Mouse (Mus musculus) G1E (cell line): ENCODE data around the gene Prn. TPM values are rescaled to one million over a fixed set of nuclear protein-coding genes. Genes with fewer than 3 reads are reported as not detected.

ENCODE experiments used
- ATAC-seq: 2 replicates; pipeline ENCODE4 v1.8.0; 2016; ENCODE audit warnings: mild to moderate bottlenecking; ENCODE audit not compliant: insufficient number of reproducible peaks, poor library complexity, low FRiP score, severe bottlenecking; ENCODE audit errors: extremely low read depth
- DNase-seq: peaks from one replicate; pipeline ENCODE4 v3.0.0; 2012; ENCODE audit warnings: low spot score
- H3K27me3 ChIP-seq: 2 replicates; pipeline ENCODE4 v1.6.1; 2012; ENCODE audit warnings: mild to moderate bottlenecking, low read length, inconsistent platforms; ENCODE audit not compliant: insufficient read depth
- H3K36me3 ChIP-seq: replicated peaks from 2 replicates; pipeline ENCODE3; 2012; ENCODE audit warnings: mild to moderate bottlenecking, inconsistent platforms
- H3K4me1 ChIP-seq: 2 replicates; pipeline ENCODE4 v1.6.1; 2012; ENCODE audit warnings: low read depth, low read length, inconsistent platforms, mixed read lengths; ENCODE audit not compliant: insufficient read depth
- H3K4me3 ChIP-seq: 2 replicates; pipeline ENCODE4 v1.5.1; 2012; ENCODE audit warnings: low read depth, mild to moderate bottlenecking, inconsistent platforms, low read length, moderate library complexity, mixed read lengths
- H3K9me3 ChIP-seq: replicated peaks from 2 replicates; pipeline ENCODE4 v1.6.1; 2012; ENCODE audit warnings: inconsistent platforms
- CTCF ChIP-seq: IDR thresholded peaks from 2 replicates; pipeline ENCODE4 v1.5.1; 2012; ENCODE audit warnings: low read depth, low read length, inconsistent platforms, mixed read lengths
- GATA1 ChIP-seq: IDR thresholded peaks from 2 replicates; pipeline ENCODE4 v1.6.1; 2012; ENCODE audit warnings: borderline replicate concordance, low read length, inconsistent platforms, mixed read lengths
- GATA2 ChIP-seq: IDR thresholded peaks from 2 replicates; pipeline ENCODE4 v1.6.1; 2012; ENCODE audit warnings: low read depth, low read length, inconsistent platforms, borderline replicate concordance
- POLR2AphosphoS5 ChIP-seq: IDR thresholded peaks from 2 replicates; pipeline ENCODE4 v1.6.1; 2012; ENCODE audit warnings: low read depth, low read length, inconsistent platforms; ENCODE audit not compliant: insufficient replicate concordance
- TAL1 ChIP-seq: conservative IDR thresholded peaks from 2 replicates; pipeline ENCODE4 v1.6.1; 2012; ENCODE audit warnings: low read depth, low read length, inconsistent platforms, mixed read lengths
- polyA plus RNA-seq: library from polyadenylated mRNA; stranded (reverse); fragments of >175 nt; gene quantifications from 2 replicates; pipeline ENCODE4 v1.2.3, GENCODE M21; 2012
- total RNA-seq, 2 experiments: library from RNA; stranded (forward) in 1 of 2; stranded (reverse) in 1 of 2; fragments of 200-1000 nt in 1 of 2; fragments of >200 nt in 1 of 2; fragmentation: Nextera tagmentation in 1 of 2; gene quantifications; 2 replicates each; pipeline ENCODE4 v1.2.3; 2014 to 2017

Gene Prn
- total and polyA plus RNA-seq, 3 experiments = not detected

DNA sequence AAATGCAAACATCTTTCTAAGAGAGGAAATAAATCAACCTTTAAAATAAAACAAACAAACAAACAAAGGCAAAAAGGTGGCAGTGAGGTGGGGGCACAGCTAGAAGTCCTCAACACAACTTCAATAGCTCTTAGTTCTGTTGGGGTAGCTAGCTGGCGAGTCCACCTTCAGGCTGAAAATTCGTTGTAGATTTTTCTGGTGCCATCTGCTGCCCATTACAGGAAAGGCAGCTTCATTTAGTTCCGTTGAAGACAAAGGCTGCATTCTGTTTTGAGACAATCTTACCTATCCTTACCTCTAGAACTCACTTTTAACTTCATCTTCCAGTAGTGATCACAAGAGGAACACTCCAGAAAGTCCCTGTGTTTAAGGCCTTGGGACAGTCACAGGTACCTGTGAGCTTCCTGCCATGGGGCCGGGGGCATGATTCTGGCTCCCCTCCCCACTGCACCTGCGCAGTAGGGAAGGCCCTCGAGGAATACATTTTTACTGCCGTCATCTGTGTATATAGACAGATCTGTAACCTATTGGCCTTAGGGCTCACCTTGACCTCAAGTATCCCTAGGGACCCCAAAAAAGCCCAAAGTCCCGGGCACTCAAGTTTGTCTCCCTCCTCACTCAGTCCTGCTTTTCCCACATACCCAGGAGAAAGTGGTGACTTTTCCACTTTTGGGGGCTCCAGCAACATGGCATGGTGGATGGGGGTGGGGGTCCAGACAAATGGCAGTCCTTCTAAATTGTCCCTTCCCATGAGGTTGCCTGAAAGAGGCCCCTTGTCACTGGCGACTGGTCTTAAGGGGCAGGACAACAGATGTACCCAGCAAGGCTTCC, 40.2 kb downstream of the Prn start:
- DNase-seq = peak; percentile 45
- ATAC-seq = peak; percentile 28
- TF ChIP-seq CTCF = peak; percentile 31; the same call in 1 of the 2 replicates
- TF ChIP-seq TAL1 = no peak
- TF ChIP-seq POLR2AphosphoS5 = no peak
- H3K4me1 ChIP-seq = peaks cover 9% of the 10 kb centered on the region
- no peaks in the 10 kb centered on the region for H3K36me3 ChIP-seq
- peaks cover 33% of the 10 kb centered on the region for H3K27me3 ChIP-seq
- no peaks in the 10 kb centered on the region for H3K9me3 ChIP-seq
- H3K4me3 ChIP-seq = no peak overlapping the region

DNA sequence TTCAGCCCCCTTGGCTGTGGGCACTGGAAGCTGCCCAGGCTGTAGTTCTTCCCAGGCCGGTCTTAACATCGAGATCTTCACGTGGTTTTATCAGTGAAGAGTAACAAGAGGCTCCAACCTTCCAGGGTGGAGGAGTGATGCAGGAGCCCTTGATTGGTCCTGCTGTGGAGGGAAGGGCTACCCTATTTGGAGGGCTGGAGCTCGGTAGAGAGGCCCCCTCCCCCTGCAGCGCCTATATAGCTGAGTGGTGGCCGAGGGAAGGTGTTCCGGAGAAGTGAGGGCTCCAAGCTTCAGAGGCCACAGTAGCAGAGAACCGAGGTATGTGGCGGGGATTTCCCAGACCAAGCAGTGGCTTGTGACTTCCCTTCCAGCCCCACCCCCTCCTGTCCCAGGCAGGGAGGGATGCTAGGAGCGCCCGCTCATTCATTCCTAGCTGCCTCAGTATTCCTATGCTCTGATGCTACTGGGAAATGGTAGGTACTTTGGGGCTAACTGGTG, 40.9 kb downstream of the Prn start, which contains the start of gene Prnd:
Prnd (plus strand) TSS at position 264 of the 498 bp plus-strand sequence.
- no peak for DNase-seq
- Histone ChIP-seq H3K36me3 (no peaks in the 10 kb centered on the region), H3K9me3 (no peaks in the 10 kb centered on the region), H3K4me3 (no peak within 1 kb of the TSS), H3K27me3 (peaks cover 35% of the 10 kb centered on the region), H3K4me1 (peaks cover 14% of the 10 kb centered on the region)
- no peak for TF ChIP-seq GATA2
- TF ChIP-seq GATA1 = no peak
- TF ChIP-seq POLR2AphosphoS5 = no peak
- no peak for TF ChIP-seq CTCF
- TF ChIP-seq TAL1 = no peak
- ATAC-seq = no peak

GRCm38 (mm10) chr2:131952456-131952855, 42.7 kb downstream of the Prn start:
- Histone ChIP-seq H3K4me1 (peaks cover 14% of the 10 kb centered on the region), H3K4me3 (no peak overlapping the region), H3K27me3 (peaks cover 28% of the 10 kb centered on the region), H3K9me3 (no peaks in the 10 kb centered on the region), H3K36me3 (no peaks in the 10 kb centered on the region)
- TF ChIP-seq GATA2 (no peak), TAL1 (no peak), GATA1 (no peak), CTCF (no peak), POLR2AphosphoS5 (no peak)
- ATAC-seq (no peak), DNase-seq (no peak)

GRCm38 (mm10) chr2:131952961-131953538, 43.3 kb downstream of the Prn start:
- H3K36me3 ChIP-seq = no peaks in the 10 kb centered on the region
- peaks cover 14% of the 10 kb centered on the region for H3K4me1 ChIP-seq
- ATAC-seq = no peak
- no peak for DNase-seq
- no peak overlapping the region for H3K4me3 ChIP-seq
- peaks cover 29% of the 10 kb centered on the region for H3K27me3 ChIP-seq
- H3K9me3 ChIP-seq = no peaks in the 10 kb centered on the region
- no peak for TF ChIP-seq TAL1
- TF ChIP-seq POLR2AphosphoS5 = no peak
- no peak for TF ChIP-seq GATA2
- TF ChIP-seq CTCF = no peak
- TF ChIP-seq GATA1 = no peak

GRCm38 (mm10) chr2:131953711-131954110, 44.0 kb downstream of the Prn start:
- Histone ChIP-seq H3K27me3 (peaks cover 28% of the 10 kb centered on the region), H3K4me3 (no peak overlapping the region), H3K36me3 (no peaks in the 10 kb centered on the region), H3K4me1 (peaks cover 14% of the 10 kb centered on the region), H3K9me3 (no peaks in the 10 kb centered on the region)
- ATAC-seq (no peak), DNase-seq (no peak)
- no peak for TF ChIP-seq TAL1
- no peak for TF ChIP-seq CTCF
- no peak for TF ChIP-seq GATA2
- TF ChIP-seq POLR2AphosphoS5 = no peak
- TF ChIP-seq GATA1 = no peak

DNA sequence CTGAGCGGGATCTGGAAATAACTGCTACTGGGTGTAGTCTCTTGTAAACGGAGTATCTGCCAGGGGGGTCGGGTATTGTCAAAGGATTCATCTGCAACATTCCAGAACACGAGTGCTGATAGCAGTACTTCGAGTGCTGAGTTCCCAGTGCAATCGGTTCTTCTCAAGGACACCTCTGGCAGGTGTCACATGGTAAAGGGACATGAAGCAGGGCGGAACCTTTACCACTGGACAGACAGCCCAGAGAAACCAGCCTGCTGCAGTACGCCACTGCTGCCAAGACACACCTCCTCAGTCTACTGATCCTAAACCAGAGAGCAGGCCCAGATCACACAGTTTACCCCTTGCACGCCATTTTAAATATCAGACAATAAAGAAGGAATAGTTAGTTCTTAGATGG, 45.1 kb downstream of the Prn start:
- Histone ChIP-seq H3K4me1 (peaks cover 10% of the 10 kb centered on the region), H3K27me3 (peaks cover 29% of the 10 kb centered on the region), H3K36me3 (no peaks in the 10 kb centered on the region), H3K4me3 (no peak overlapping the region), H3K9me3 (no peaks in the 10 kb centered on the region)
- TF ChIP-seq TAL1 = no peak
- TF ChIP-seq GATA1 = no peak
- TF ChIP-seq CTCF = no peak
- TF ChIP-seq POLR2AphosphoS5 = no peak
- TF ChIP-seq GATA2 = no peak
- DNase-seq (no peak), ATAC-seq (no peak)
